Comparison of ENCODE assay signal across 12 mouse cellular contexts in the genomic region with DNA sequence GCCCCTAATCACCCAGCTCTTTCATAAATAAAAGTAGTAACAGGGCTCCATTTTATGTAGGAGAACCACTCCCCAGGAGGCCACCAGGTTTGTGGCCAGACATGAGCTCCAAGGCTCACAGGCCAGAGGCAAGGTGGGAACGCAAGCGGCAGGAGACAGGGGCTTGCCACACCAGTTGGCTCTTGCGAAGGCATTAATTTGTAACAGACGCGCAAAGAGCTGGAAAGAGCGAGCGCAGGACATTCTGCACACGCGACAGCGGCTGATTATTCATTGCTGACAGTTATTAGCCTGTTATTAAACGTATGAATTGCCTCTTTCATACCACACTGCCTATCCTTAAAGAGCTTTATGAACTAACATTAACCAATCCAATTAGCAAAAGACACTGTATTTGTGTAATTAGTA.
DNase-seq lines count a peak whose midpoint lies in the region; ATAC-seq and TF ChIP-seq lines count a peak whose summit lies in the region.
"Had no signal": no experiment of that assay in that cellular context is flagged by ENCODE, and none has a peak within 500 bp of the region (broad histone marks: within the 10 kb centered on the region; RNA-seq: fewer than 3 reads in every experiment).

No protein-coding gene starts in this region.

- TF ChIP-seq POLR2A in cerebellum, adult 2 months (IDR thresholded peaks at IDR 0.05; ENCODE audit: borderline replicate concordance, insufficient read depth, low read length): no peak

- no peaks in the 10 kb centered on the region for H3K36me3 ChIP-seq in kidney, embryonic 14.5 days (ENCODE audit: control insufficient read depth, insufficient read depth, low read length)
- no peaks in the 10 kb centered on the region for H3K36me3 ChIP-seq in embryonic facial prominence, embryonic 15.5 days
- no peaks in the 10 kb centered on the region for H3K36me3 ChIP-seq in forebrain, embryonic 16.5 days (ENCODE audit: control insufficient read depth, insufficient read depth)
- H3K36me3 ChIP-seq in limb, embryonic 15.5 days: no peaks in the 10 kb centered on the region

- H3K4me2 ChIP-seq in kidney, embryonic 14.5 days (replicated peaks; ENCODE audit: low read depth, low read length): no peak overlapping the region
- H3K4me2 ChIP-seq in embryonic facial prominence, embryonic 15.5 days (replicated peaks): 0 out of 2 replicates have a peak overlapping the region, but pooled peaks have one; percentile 12
- peak overlapping the region; percentile 33 for H3K4me2 ChIP-seq in forebrain, embryonic 16.5 days (ENCODE audit: low read length)
- H3K4me2 ChIP-seq in limb, embryonic 15.5 days: no peak overlapping the region

- peak; percentile 35 for DNase-seq in kidney, adult 11 months
- no peak for DNase-seq in cerebellum, adult 2 months
- no peak for DNase-seq in frontal cortex, postnatal 10 days (ENCODE audit: low spot score in 2 of 2)
- DNase-seq: cerebellum, adult 9-11 months; thymus, adult 2 months had no signal

- TF ChIP-seq CTCF in cerebellum, adult 2 months (IDR thresholded peaks at IDR 0.05; ENCODE audit: borderline replicate concordance, insufficient read depth, low read depth, low read length): no peak

- peaks cover 14% of the 10 kb centered on the region; the same call in 1 of the 2 replicates for H3K4me1 ChIP-seq in kidney, embryonic 14.5 days (ENCODE audit: control insufficient read depth, insufficient read depth, low read length)
- H3K4me1 ChIP-seq in embryonic facial prominence, embryonic 15.5 days: peaks cover 58% of the 10 kb centered on the region
- H3K4me1 ChIP-seq in forebrain, embryonic 16.5 days (replicated peaks; ENCODE audit: control insufficient read depth, insufficient read depth, low read length): peaks cover 28% of the 10 kb centered on the region
- peaks cover 65% of the 10 kb centered on the region for H3K4me1 ChIP-seq in limb, embryonic 15.5 days
- no peaks in the 10 kb centered on the region for H3K4me1 ChIP-seq in cerebellum, adult 2 months (ENCODE audit: control insufficient read depth, insufficient read depth, low read length)
- H3K4me1 ChIP-seq: megakaryocyte, embryonic 14.5 days had no signal

- no peaks in the 10 kb centered on the region for H3K9me3 ChIP-seq in kidney, embryonic 14.5 days (ENCODE audit: control insufficient read depth, low read length)
- H3K9me3 ChIP-seq in embryonic facial prominence, embryonic 15.5 days (replicated peaks): no peaks in the 10 kb centered on the region
- H3K9me3 ChIP-seq in forebrain, embryonic 16.5 days (ENCODE audit: control insufficient read depth, low read length): no peaks in the 10 kb centered on the region
- H3K9me3 ChIP-seq in limb, embryonic 15.5 days: no peaks in the 10 kb centered on the region
- H3K9me3 ChIP-seq: megakaryocyte, embryonic 14.5 days had no signal

- no peak overlapping the region for H3K4me3 ChIP-seq in kidney, embryonic 14.5 days (ENCODE audit: low read length)
- H3K4me3 ChIP-seq in embryonic facial prominence, embryonic 15.5 days (replicated peaks): no peak overlapping the region
- H3K4me3 ChIP-seq in forebrain, embryonic 16.5 days (replicated peaks; ENCODE audit: low read length): no peak overlapping the region
- no peak overlapping the region for H3K4me3 ChIP-seq in limb, embryonic 15.5 days
- no peak overlapping the region for H3K4me3 ChIP-seq in cerebellum, adult 2 months (replicated peaks; ENCODE audit: insufficient read depth, low read depth, low read length)
- H3K4me3 ChIP-seq: megakaryocyte, embryonic 14.5 days; myocyte had no signal

- 54% methylated on average over 11 of the region's 11 CpGs for WGBS in kidney, embryonic 14.5 days
- 25% methylated on average over 11 of the region's 11 CpGs for WGBS in embryonic facial prominence, embryonic 15.5 days
- WGBS in forebrain, embryonic 16.5 days: 3% methylated on average over 11 of the region's 11 CpGs
- WGBS in limb, embryonic 15.5 days: 22% methylated on average over 11 of the region's 11 CpGs
- 26% methylated on average over 11 of the region's 11 CpGs for WGBS in cerebellum, adult 2 months

- no peak for ATAC-seq in kidney, embryonic 14.5 days (ENCODE audit: low FRiP score, low TSS enrichment)
- no peak for ATAC-seq in embryonic facial prominence, embryonic 15.5 days (ENCODE audit: insufficient number of reproducible peaks, low FRiP score, low TSS enrichment, low read depth)
- ATAC-seq in forebrain, embryonic 16.5 days: peak; percentile 55
- no peak for ATAC-seq in limb, embryonic 15.5 days (ENCODE audit: insufficient number of reproducible peaks, low FRiP score, low TSS enrichment, low read depth)

- H3K27ac ChIP-seq in kidney, embryonic 14.5 days (ENCODE audit: low read depth, low read length): no peak overlapping the region
- no peak overlapping the region; the same call in 1 of the 2 replicates for H3K27ac ChIP-seq in embryonic facial prominence, embryonic 15.5 days (replicated peaks)
- peak overlapping the region; percentile 14; the same call in 1 of the 2 replicates for H3K27ac ChIP-seq in forebrain, embryonic 16.5 days (ENCODE audit: low read length)
- H3K27ac ChIP-seq in limb, embryonic 15.5 days: 0 out of 2 replicates have a peak overlapping the region, but pooled peaks have one; percentile 22
- H3K27ac ChIP-seq in cerebellum, adult 2 months (ENCODE audit: insufficient read depth, low read length): no peak overlapping the region

- H3K27me3 ChIP-seq in kidney, embryonic 14.5 days (ENCODE audit: control insufficient read depth, insufficient read depth, low read length): peaks cover 48% of the 10 kb centered on the region
- H3K27me3 ChIP-seq in embryonic facial prominence, embryonic 15.5 days: peaks cover 54% of the 10 kb centered on the region
- H3K27me3 ChIP-seq in forebrain, embryonic 16.5 days (replicated peaks; ENCODE audit: control insufficient read depth, insufficient read depth, low read length): no peaks in the 10 kb centered on the region
- peaks cover 25% of the 10 kb centered on the region for H3K27me3 ChIP-seq in limb, embryonic 15.5 days
- no peaks in the 10 kb centered on the region; the same call in 1 of the 2 replicates for H3K27me3 ChIP-seq in cerebellum, adult 2 months (ENCODE audit: control insufficient read depth, insufficient read depth, low read length)
- H3K27me3 ChIP-seq: CH12.LX had no signal

- no peak overlapping the region for H3K9ac ChIP-seq in kidney, embryonic 14.5 days (ENCODE audit: low read depth, low read length)
- H3K9ac ChIP-seq in embryonic facial prominence, embryonic 15.5 days: no peak overlapping the region
- no peak overlapping the region for H3K9ac ChIP-seq in forebrain, embryonic 16.5 days (replicated peaks; ENCODE audit: low read depth, low read length)
- H3K9ac ChIP-seq in limb, embryonic 15.5 days: no peak overlapping the region

Comparison
In these comparisons a context has a peak if more than half of its experiments do, and no peak if none do; other contexts are left out.
1. H3K27ac ChIP-seq: peak in forebrain, embryonic 16.5 days (single experiment) and limb, embryonic 15.5 days (single experiment); none in kidney, embryonic 14.5 days (single experiment), embryonic facial prominence, embryonic 15.5 days (single experiment) and cerebellum, adult 2 months (single experiment).
2. H3K4me2 ChIP-seq: peak in embryonic facial prominence, embryonic 15.5 days (single experiment) and forebrain, embryonic 16.5 days (single experiment); none in kidney, embryonic 14.5 days (single experiment) and limb, embryonic 15.5 days (single experiment).